Comparison of ENCODE assay signal across 9 mouse cellular contexts in the genomic region with DNA sequence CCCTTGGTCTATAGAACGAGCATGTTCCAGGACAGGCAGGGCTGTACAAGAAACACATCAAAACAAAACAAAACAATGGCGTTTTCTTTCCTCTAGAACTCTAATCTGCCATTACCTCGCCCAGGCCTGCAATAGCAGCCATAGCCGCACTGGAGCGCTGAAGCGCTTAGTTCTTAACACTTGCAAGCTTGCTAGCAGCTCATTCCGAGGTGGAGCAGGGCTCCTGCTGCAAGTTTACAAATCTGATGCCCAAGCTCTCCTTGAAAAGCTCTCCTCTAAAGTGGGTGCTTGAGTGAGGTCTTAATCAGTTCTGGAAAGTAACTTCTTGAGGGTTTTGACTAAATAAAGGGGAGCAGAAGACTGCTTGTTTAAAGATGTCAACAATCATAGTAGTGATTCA.
A peak's percentile ranks its signal among the peaks of the same experiment; 100 is the strongest.
DNase-seq lines count a peak whose midpoint lies in the region; ATAC-seq lines count a peak whose summit lies in the region.
"Had no signal": no experiment of that assay in that cellular context is flagged by ENCODE, and none has a peak within 500 bp of the region (broad histone marks: within the 10 kb centered on the region; RNA-seq: fewer than 3 reads in every experiment).

No protein-coding gene starts in this region.

- peak; percentile 27 to 30 for DNase-seq in B cell, adult 2 months
- peak; percentile 24 for DNase-seq in NIH3T3 (ENCODE audit: low read depth)
- DNase-seq in layer of hippocampus, postnatal 10 days (ENCODE audit: low spot score in 2 of 2) = peak; percentile 62 to 67
- DNase-seq in right cerebral cortex, postnatal 4 days = peak; percentile 57
- no peak for DNase-seq in Muller cell, postnatal 12 days (ENCODE audit: inconsistent ontology term)

- 63% methylated on average over 7 of the region's 7 CpGs for WGBS in hindbrain, embryonic 15.5 days
- 64% methylated on average over 7 of the region's 7 CpGs for WGBS in hindbrain, embryonic 12.5 days

- H3K27ac ChIP-seq in hindbrain, embryonic 15.5 days (replicated peaks) = peak overlapping the region; percentile 25; the same call in 1 of the 2 replicates
- H3K27ac ChIP-seq in hindbrain, embryonic 12.5 days = no peak overlapping the region
- H3K27ac ChIP-seq: stomach, embryonic 15.5 days had no signal

- no peaks in the 10 kb centered on the region for H3K27me3 ChIP-seq in hindbrain, embryonic 15.5 days
- H3K27me3 ChIP-seq in hindbrain, embryonic 12.5 days = no peaks in the 10 kb centered on the region
- H3K27me3 ChIP-seq: stomach, embryonic 15.5 days had no signal

- no peak overlapping the region for H3K9ac ChIP-seq in hindbrain, embryonic 15.5 days
- H3K9ac ChIP-seq in hindbrain, embryonic 12.5 days = no peak overlapping the region
- H3K9ac ChIP-seq: stomach, embryonic 15.5 days had no signal

- H3K4me3 ChIP-seq in hindbrain, embryonic 15.5 days = no peak overlapping the region
- no peak overlapping the region for H3K4me3 ChIP-seq in hindbrain, embryonic 12.5 days
- H3K4me3 ChIP-seq: megakaryocyte, embryonic 14.5 days; stomach, embryonic 15.5 days had no signal

- H3K36me3 ChIP-seq in hindbrain, embryonic 15.5 days = no peaks in the 10 kb centered on the region
- no peaks in the 10 kb centered on the region for H3K36me3 ChIP-seq in hindbrain, embryonic 12.5 days
- H3K36me3 ChIP-seq: stomach, embryonic 15.5 days had no signal

- no peaks in the 10 kb centered on the region for H3K9me3 ChIP-seq in hindbrain, embryonic 15.5 days
- no peaks in the 10 kb centered on the region for H3K9me3 ChIP-seq in hindbrain, embryonic 12.5 days (replicated peaks)
- H3K9me3 ChIP-seq: megakaryocyte, embryonic 14.5 days; stomach, embryonic 15.5 days had no signal

- H3K4me2 ChIP-seq in hindbrain, embryonic 15.5 days = no peak overlapping the region
- H3K4me2 ChIP-seq in hindbrain, embryonic 12.5 days (replicated peaks) = no peak overlapping the region
- H3K4me2 ChIP-seq: stomach, embryonic 15.5 days had no signal

- H3K4me1 ChIP-seq in hindbrain, embryonic 15.5 days (replicated peaks) = no peaks in the 10 kb centered on the region
- H3K4me1 ChIP-seq in hindbrain, embryonic 12.5 days = no peaks in the 10 kb centered on the region
- H3K4me1 ChIP-seq: stomach, embryonic 15.5 days had no signal

- no peak for ATAC-seq in hindbrain, embryonic 15.5 days (ENCODE audit: low FRiP score, low read depth)
- ATAC-seq in hindbrain, embryonic 12.5 days (ENCODE audit: low FRiP score) = no peak
